Mouse (Mus musculus): ENCODE measurements around the gene Tomm70a.

The Tomm70a gene

DNA sequence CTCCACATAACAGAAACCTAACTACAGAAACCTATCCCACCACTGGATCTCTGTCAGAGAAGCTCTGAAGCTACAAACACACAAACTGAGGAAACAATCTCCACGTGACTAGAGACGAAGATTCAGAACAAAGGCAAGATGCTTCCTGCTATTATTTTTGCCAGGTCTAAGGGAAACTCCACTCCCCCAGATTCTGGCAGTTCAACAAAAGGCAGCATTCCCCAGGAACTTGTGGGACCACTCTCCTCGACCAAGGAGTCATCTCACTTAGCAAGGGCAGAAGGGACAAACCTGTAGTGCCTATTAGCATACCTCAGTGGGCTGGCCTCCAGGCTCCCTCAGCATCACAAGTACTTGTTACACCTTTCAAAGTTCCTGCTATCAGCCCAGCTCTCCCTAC is 75.8 kb downstream of the Tomm70a start:
- DNase-seq: no peak
